Mouse (Mus musculus): ENCODE measurements around the gene Gm14180.
"Not testable (repeated sequence)": the region's sequence is repeated elsewhere in the genome, so short reads cannot be mapped to it uniquely, and the experiment has no call there.

The Gm14180 gene

DNA sequence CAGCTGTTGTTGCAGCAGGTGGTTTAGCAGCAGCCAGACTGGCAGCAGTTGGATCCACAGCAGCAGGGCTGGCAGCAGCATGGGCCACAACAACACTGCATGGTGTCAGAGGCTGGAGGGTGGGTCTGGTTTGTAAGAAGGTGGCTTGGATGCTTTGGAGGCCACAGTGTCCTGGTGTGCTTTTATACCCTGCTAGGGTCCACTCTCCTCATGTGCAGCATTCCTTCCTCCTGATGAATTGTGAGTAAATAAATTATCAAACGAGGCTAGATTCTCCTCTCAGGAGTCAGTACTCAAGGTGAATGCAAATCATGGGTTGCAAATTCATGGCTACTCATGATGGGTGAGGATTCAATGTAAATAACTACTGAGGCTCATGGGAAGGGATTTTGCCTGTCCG, at the start of gene Gm14180:
Gene Gm14180, minus strand, starts transcription at position 101 of the 400 bp plus-strand sequence.
- DNase-seq: no peak

DNA sequence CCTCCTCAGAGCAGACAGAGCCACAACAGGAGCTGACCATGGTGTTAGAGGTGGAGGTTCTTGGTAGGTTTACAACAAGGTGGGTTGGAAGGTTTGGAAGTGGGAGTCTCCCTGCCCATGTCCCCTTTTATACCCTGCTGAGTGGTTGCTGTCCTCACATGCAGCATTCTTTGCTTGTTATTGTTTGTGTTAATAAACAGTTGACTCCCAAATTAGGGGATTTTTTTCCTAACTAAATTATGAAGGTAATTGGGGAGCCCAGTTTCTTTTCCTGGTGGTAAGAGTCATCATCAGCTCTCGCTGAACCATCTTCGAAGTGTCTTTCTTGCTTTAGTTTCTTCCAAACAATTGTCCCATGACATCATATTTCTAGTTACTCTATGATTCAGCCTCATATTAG, 46.5 kb upstream of the Gm14180 start, which contains the start of gene Krtap4-8:
Gene Krtap4-8, minus strand, starts transcription at position 101 of the 400 bp plus-strand sequence.
- DNase-seq: no peak

DNA sequence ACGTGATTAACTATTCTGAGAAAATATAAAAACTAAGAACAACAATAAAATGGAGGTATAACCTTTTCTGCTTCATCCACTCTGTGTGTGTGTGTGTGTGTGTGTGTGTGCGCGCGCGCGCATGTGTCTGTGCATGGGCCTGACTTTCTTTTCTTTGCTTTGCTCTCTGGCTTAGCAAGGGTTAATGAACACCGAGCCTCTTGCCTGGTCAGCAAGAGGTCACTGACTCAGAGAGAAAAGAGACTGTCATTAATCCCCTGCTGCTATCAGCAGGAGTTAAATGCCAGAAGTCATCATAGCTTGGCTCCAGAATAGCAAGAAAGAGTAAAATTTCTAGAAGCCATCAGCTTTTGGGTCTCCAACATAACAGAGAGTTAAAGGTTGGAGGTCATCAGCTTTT, 44.3 kb upstream of the Gm14180 start:
- no peak for DNase-seq

DNA sequence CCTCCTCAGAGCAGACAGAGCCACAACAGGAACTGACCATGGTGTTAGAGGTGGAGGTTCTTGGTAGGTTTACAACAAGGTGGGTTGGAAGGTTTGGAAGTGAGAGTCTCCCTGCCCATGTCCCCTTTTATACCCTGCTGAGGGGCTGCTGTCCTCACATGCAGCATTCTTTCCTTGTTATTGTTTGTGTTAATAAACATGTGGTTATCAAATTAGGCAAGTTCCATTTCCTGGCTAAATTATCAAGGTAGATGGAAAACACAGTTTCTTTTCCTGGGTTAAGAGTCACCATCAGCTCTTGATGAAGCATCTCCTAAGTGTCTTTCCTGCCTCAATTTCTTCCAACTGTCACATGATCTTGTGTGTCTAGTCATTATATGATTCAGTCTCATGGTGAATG, 38.7 kb upstream of the Gm14180 start, which contains the start of gene Gm11595:
Gene Gm11595, minus strand, starts transcription at position 101 of the 400 bp plus-strand sequence.
- not testable (repeated sequence) for DNase-seq

DNA sequence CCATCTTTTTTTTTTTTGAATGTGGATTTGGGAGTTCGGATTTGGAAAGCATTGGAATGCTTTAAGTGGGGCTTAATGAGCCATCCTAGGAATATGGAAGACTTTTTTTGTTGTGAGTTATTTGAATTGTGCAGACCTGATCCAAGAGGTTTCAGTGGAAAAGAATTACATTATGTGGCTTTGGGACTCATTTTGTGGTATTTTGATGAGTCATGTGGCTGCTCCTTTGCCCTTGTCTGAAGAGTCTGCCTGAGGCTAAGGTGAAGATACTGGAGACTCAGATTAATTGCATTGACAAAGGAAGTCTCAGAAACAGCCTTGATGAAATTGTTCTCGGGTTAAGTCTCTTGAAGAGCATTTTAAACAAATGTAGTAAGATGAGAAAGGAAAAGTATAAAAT, 34.3 kb upstream of the Gm14180 start:
- no peak for DNase-seq

DNA sequence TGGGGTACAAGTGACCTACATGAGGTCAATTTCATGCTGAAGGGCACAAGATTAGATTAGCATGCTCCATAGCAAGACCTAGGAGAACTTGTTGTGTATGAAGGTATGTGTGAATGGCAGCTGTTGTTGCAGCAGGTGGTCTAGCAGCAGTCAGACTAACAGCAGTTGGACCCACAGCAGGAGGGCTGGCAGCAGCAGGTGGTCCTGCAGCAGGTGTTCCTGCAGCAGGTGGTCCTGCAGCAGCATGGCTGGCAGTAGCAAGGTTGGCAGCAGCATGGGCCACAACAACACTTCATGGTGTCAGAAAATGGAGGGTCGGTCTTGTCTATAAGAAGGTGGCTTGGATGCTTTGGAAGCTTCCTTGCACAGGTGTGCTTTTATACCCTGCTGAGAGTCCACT, 24.8 kb upstream of the Gm14180 start:
- DNase-seq: no peak

DNA sequence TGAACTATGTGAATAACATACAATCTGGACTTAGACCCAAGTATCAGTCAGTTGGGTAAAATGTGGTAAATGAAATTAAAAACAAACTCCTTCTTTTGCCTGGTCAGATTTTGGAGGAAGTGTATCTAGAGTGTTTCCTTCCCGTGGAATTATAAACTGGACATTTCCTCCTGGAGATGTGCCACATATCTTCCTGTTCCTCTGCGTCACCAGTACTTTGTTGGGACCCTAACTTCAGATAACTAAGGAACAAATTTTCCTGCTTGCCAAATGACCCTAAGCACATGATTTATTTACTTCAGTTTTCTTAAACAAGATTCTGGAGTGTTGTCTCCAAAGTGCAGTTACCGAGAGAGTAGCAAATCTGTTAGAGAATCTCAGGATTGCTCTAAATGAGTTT, 9.9 kb upstream of the Gm14180 start:
- DNase-seq: no peak

DNA sequence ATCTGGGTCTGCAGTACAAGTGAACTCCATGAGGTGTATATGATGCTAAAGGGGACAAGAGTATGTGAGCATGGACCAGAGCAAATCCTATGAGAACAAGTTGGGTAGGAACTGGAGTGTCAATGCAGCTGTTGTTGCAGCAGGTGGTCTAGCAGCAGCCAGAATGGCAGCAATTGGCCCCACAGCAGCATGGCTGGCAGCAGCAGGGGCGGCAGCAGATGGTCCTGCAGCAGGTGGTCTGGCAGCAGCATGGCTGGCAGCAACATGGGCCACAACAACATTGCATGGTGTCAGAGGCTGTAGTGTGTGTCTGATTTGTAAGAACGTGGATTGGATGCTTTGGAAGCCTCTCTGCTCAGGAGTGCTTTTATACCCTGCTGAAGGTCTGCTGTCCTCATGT, 10.0 kb downstream of the Gm14180 start:
- peak in 1 of 2 experiments; percentile 5 for DNase-seq

DNA sequence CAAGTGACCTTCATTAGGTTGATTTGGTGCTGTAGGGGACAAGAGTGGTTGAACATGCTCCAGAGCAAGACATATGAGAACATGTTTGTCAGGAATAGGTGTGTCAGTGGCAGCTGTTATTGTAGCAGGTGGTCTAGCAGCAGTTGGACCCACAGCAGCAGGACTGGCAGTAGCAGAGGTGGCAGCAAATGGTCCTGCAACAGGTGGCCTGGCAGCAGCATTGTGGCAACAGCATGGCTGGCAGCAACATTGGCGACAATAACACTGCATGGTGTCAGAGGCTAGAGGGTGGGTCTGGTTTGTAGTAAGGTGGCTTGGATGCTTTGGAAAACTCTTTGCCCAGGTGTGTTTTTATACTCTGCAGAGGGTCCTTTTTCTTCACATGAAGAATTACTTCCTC, 15.3 kb downstream of the Gm14180 start:
- no peak for DNase-seq

DNA sequence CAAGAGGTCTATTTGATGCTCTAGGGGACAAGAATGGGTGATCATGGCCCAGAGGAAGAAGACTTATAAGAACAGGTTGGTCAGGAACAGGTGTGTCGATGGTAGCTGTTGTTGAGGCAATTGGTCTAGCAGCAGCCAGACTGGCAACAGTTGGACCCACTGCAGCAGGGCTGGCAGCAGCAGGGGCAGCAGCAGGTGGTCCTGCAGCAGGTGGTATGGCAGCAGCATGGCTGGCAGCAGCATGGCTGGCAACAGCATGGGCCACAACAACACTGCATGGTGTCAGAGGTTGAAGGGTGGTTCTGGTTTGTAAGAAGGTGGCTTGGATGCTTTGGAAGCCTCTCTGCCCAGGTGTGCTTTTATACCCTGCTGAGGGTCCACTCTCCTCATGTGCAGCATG, 43.6 kb downstream of the Gm14180 start, which contains the start of gene Gm14190:
Gene Gm14190, minus strand, starts transcription at position 278 of the 400 bp plus-strand sequence.
- DNase-seq: no peak

DNA sequence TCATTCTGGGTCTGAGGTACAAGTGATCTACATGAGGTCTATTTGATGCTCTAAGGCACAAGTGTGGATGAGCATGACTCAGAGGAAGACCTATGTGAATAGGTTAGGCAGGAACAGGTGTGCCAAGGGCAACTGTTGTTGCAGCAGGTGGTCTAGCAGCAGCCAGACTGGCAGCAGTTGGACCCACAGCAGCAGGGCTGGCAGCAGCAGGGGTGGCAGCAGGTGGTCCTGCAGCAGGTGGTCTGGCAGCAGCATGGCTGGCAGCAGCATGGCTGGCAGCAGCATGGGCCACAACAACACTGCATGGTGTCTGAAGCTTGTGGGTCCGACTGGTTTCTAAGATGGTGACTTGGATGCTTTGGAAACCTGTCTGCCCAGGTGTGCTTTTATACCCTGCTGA, 48.9 kb downstream of the Gm14180 start:
- DNase-seq: not testable (repeated sequence)
